ENCODE assay signal across 37 mouse cellular contexts in the genomic region with DNA sequence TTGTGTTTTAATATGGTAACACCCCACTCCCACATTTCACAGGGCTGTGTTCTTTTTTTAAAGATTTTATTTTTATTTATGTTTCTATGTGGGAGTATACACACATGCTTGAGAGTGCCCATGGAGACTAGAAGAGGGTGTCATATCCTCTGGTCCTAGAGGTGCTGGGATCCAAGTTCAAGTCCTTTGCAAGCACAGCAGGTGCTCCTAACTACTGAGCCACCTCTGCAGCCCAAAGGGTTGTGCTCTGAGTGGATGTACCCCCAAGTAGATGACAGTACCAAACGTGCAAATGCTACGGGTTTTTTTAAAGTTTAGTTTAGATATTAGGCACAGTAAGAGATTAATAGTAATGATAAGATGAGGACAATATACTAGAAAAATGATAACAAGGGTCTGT. TPM values are rescaled to one million over a fixed set of nuclear protein-coding genes. Genes with fewer than 3 reads are reported as not detected.
"Had no signal": no experiment of that assay in that cellular context is flagged by ENCODE, and none has a peak within 500 bp of the region (broad histone marks: within the 10 kb centered on the region; RNA-seq: fewer than 3 reads in every experiment).

No protein-coding gene starts in this region.

- H3K4me1 ChIP-seq: limb, embryonic 10.5 days; limb, embryonic 12.5 days; limb, embryonic 13.5 days; limb, embryonic 15.5 days; liver, embryonic 12.5 days; liver, embryonic 13.5 days; liver, embryonic 15.5 days; lung, embryonic 15.5 days; megakaryocyte, embryonic 14.5 days; midbrain, embryonic 10.5 days; midbrain, embryonic 12.5 days; midbrain, embryonic 13.5 days; midbrain, embryonic 15.5 days; neural tube, embryonic 12.5 days had no signal

- ATAC-seq: liver, postnatal 0 days; lung, postnatal 0 days; midbrain, embryonic 13.5 days; midbrain, embryonic 15.5 days had no signal

- H3K27me3 ChIP-seq: limb, embryonic 12.5 days; limb, embryonic 13.5 days; limb, embryonic 15.5 days; liver, embryonic 12.5 days; liver, embryonic 13.5 days; liver, embryonic 15.5 days; lung, embryonic 15.5 days; megakaryocyte, embryonic 14.5 days; midbrain, embryonic 12.5 days; midbrain, embryonic 13.5 days; midbrain, embryonic 15.5 days; neural tube, embryonic 12.5 days had no signal

- DNase-seq: left cerebral cortex, postnatal 4 days; liver; liver, embryonic 13.5 days; liver, postnatal 0 days; lung, adult 18-20 months; lung, adult 2 months; lung, embryonic 14.5 days; lung, postnatal 10 days; lung, postnatal 14 days; lung, postnatal 36 days; lung, postnatal 4 days; midbrain, embryonic 14.5 days had no signal

- H3K4me2 ChIP-seq: limb, embryonic 12.5 days; limb, embryonic 13.5 days; limb, embryonic 15.5 days; liver, embryonic 11.5 days; liver, embryonic 12.5 days; liver, embryonic 13.5 days; liver, embryonic 15.5 days; lung, embryonic 14.5 days; lung, embryonic 15.5 days; midbrain, embryonic 12.5 days; midbrain, embryonic 13.5 days; midbrain, embryonic 15.5 days; neural tube, embryonic 12.5 days had no signal

- H3K4me3 ChIP-seq: limb, embryonic 10.5 days; limb, embryonic 12.5 days; limb, embryonic 13.5 days; limb, embryonic 15.5 days; liver, embryonic 12.5 days; liver, embryonic 13.5 days; liver, embryonic 15.5 days; lung, embryonic 15.5 days; megakaryocyte, embryonic 14.5 days; midbrain, embryonic 10.5 days; midbrain, embryonic 12.5 days; midbrain, embryonic 13.5 days; midbrain, embryonic 15.5 days; myocyte; neural tube, embryonic 12.5 days had no signal

- H3K9me3 ChIP-seq: limb, embryonic 10.5 days; limb, embryonic 12.5 days; limb, embryonic 13.5 days; limb, embryonic 15.5 days; liver, embryonic 12.5 days; liver, embryonic 13.5 days; liver, embryonic 15.5 days; lung, embryonic 15.5 days; megakaryocyte, embryonic 14.5 days; midbrain, embryonic 10.5 days; midbrain, embryonic 12.5 days; midbrain, embryonic 13.5 days; midbrain, embryonic 15.5 days; neural tube, embryonic 12.5 days had no signal

- H3K27ac ChIP-seq: limb, embryonic 10.5 days; limb, embryonic 12.5 days; limb, embryonic 13.5 days; limb, embryonic 15.5 days; liver, embryonic 12.5 days; liver, embryonic 13.5 days; liver, embryonic 14.5 days; liver, embryonic 15.5 days; lung, embryonic 15.5 days; macrophage; midbrain, embryonic 10.5 days; midbrain, embryonic 12.5 days; midbrain, embryonic 13.5 days; midbrain, embryonic 15.5 days; neural tube, embryonic 12.5 days had no signal

- H3K9ac ChIP-seq: limb, embryonic 12.5 days; limb, embryonic 13.5 days; limb, embryonic 15.5 days; liver, embryonic 12.5 days; liver, embryonic 13.5 days; liver, embryonic 14.5 days; liver, embryonic 15.5 days; liver, postnatal 0 days; lung, embryonic 14.5 days; lung, embryonic 15.5 days; midbrain, embryonic 12.5 days; midbrain, embryonic 13.5 days; midbrain, embryonic 15.5 days; neural tube, embryonic 12.5 days had no signal

RNA-seq across cellular contexts. Expression of a gene that starts 28.7 kb away (rescaled TPM):
- polyA plus RNA-seq: macrophage had no signal

RNA-seq across cellular contexts. Expression of a gene that starts 56.7 kb away (rescaled TPM):
- polyA plus RNA-seq: limb, embryonic 10.5 days; limb, embryonic 11.5 days; limb, embryonic 12.5 days; limb, embryonic 13.5 days; limb, embryonic 14.5 days; limb, embryonic 15.5 days; liver, adult 2 months; liver, embryonic 11.5 days; liver, embryonic 12.5 days; liver, embryonic 13.5 days; liver, embryonic 14.5 days; liver, embryonic 15.5 days; liver, embryonic 16.5 days; liver, postnatal 0 days; lung, adult 2 months; lung, embryonic 14.5 days; lung, embryonic 15.5 days; lung, embryonic 16.5 days; lung, postnatal 0 days; macrophage; midbrain, embryonic 10.5 days; midbrain, embryonic 12.5 days; midbrain, embryonic 13.5 days; midbrain, embryonic 14.5 days; midbrain, embryonic 15.5 days; midbrain, postnatal 0 days; myocyte; neural tube, embryonic 11.5 days; neural tube, embryonic 12.5 days had no signal
